Mouse (Mus musculus) liver, embryonic 14.5 days (tissue): Measurements from ENCODE around the gene Kif1c. TPM values are rescaled to one million over a fixed set of nuclear protein-coding genes. Genes with fewer than 3 reads are reported as not detected.
A peak's percentile ranks its signal among the peaks of the same experiment; 100 is the strongest.

Experiments
- ATAC-seq: fragments of 200-750 bp; cut with Nextera tagmentation; 2 replicates; pipeline ENCODE4 v1.8.0; 2017; ENCODE audit warnings: moderate number of reproducible peaks, mild to moderate bottlenecking, moderate library complexity; ENCODE audit not compliant: insufficient read depth
- DNase-seq, 3 experiments: peaks; one replicate each; pipeline ENCODE4 v3.0.0-alpha.2; 2012 to 2013; ENCODE audit warnings: low read depth in 3 of 3, low spot score in 3 of 3
- H3K27ac ChIP-seq: fragments of 300-500 bp; sonication (generic); 2 replicates; pipeline ENCODE4 v1.5.1; 2014; ENCODE audit warnings: moderate library complexity, mild to moderate bottlenecking, control low read depth, inconsistent platforms
- H3K27me3 ChIP-seq: fragments of 300-500 bp; sonication (generic); 2 replicates; pipeline ENCODE4 v1.6.1; 2014; ENCODE audit warnings: mild to moderate bottlenecking, low read length, moderate library complexity; ENCODE audit not compliant: control insufficient read depth, insufficient read depth
- H3K36me3 ChIP-seq: fragments of 300-500 bp; sonication (generic); replicated peaks from 2 replicates; pipeline ENCODE4 v1.6.1; 2014; ENCODE audit warnings: low read depth; ENCODE audit not compliant: control insufficient read depth, insufficient read depth
- H3K4me1 ChIP-seq, 2 experiments: fragments of 200-500 bp in 1 of 2; fragments of 300-500 bp in 1 of 2; sonication (generic) in 1 of 2; replicated peaks; 2 replicates each; pipeline ENCODE4 v1.6.1; 2012 to 2014; ENCODE audit warnings: antibody characterized with exemption in 1 of 2, inconsistent platforms in 1 of 2, low read length in 1 of 2; ENCODE audit not compliant: control insufficient read depth in 2 of 2, insufficient read depth in 2 of 2
- H3K4me2 ChIP-seq: fragments of 300-500 bp; sonication (generic); 2 replicates; pipeline ENCODE4 v1.6.1; 2014; ENCODE audit warnings: low read depth, mild to moderate bottlenecking, control low read depth, moderate library complexity
- H3K4me3 ChIP-seq, 2 experiments: fragments of 200-500 bp in 1 of 2; fragments of 300-500 bp in 1 of 2; sonication (generic) in 1 of 2; 2 replicates each; pipeline ENCODE4 v1.5.1; 2012 to 2014; ENCODE audit warnings: low read depth in 2 of 2, low read length in 2 of 2, mild to moderate bottlenecking in 2 of 2, control low read depth in 1 of 2, inconsistent platforms in 1 of 2, moderate library complexity in 1 of 2; ENCODE audit not compliant: insufficient read depth in 1 of 2
- H3K9ac ChIP-seq: fragments of 300-500 bp; sonication (generic); replicated peaks from 2 replicates; pipeline ENCODE4 v1.6.1; 2014; ENCODE audit warnings: mild to moderate bottlenecking, control low read depth, moderate library complexity
- H3K9me3 ChIP-seq: fragments of 300-500 bp; sonication (generic); 2 replicates; pipeline ENCODE4 v1.6.1; 2016; ENCODE audit warnings: low read length, mixed read lengths; ENCODE audit not compliant: control insufficient read depth
- CTCF ChIP-seq: IDR thresholded peaks from 2 replicates; pipeline ENCODE4 v1.5.1; 2016; ENCODE audit warnings: antibody characterized with exemption, low read depth, control low read depth
- EP300 ChIP-seq: IDR thresholded peaks from 2 replicates; pipeline ENCODE4 v1.6.1; 2016; ENCODE audit warnings: antibody characterized with exemption, low read depth
- WGBS: fragments of 180-500 bp; shearing (Covaris S2); extraction: QIAGEN DNeasy Blood & Tissue Kit; methylation state at CpG from one replicate; pipeline ENCODE4 v1.1.7; 2014; ENCODE audit not compliant: insufficient replicate concordance; 5-methylcytosine and 5-hydroxymethylcytosine counted together
- polyA plus RNA-seq, 2 experiments: library from polyadenylated mRNA; depleted of rRNA in 1 of 2; stranded (reverse) in 1 of 2; unstranded in 1 of 2; fragments of >200 nt; fragmentation: Nextera tagmentation in 1 of 2; extraction: Ambion mirVana in 1 of 2; gene quantifications; 2 replicates each; pipeline versions ENCODE4 v1.2.1 to v1.2.3; 2012 to 2014

Gene Kif1c
- polyA plus RNA-seq, 2 experiments: 2.2 to 5.9 TPM

- Histone ChIP-seq H3K27me3 (no peaks in the 10 kb centered on the region), H3K4me1 (no peaks in the 10 kb centered on the region), H3K9me3 (no peaks in the 10 kb centered on the region), H3K9ac (no peak overlapping the region), H3K27ac (no peak overlapping the region), H3K4me3 (no peak overlapping the region), H3K36me3 (no peaks in the 10 kb centered on the region), H3K4me2 (no peak overlapping the region)
- no peak for ATAC-seq
- WGBS: 74% methylated on average over 3 of the region's 3 CpGs
- TF ChIP-seq EP300 (no peak), CTCF (no peak)
- no peak for DNase-seq
Measured at GRCm38 (mm10) chr11:70721072-70721471, 20.7 kb downstream of the Kif1c start.

GRCm38 (mm10) chr11:70724706-70725105 lies 24.4 kb downstream of the Kif1c start:
- Histone ChIP-seq H3K4me2 (no peak overlapping the region), H3K36me3 (no peaks in the 10 kb centered on the region), H3K27ac (no peak overlapping the region), H3K27me3 (no peaks in the 10 kb centered on the region), H3K9ac (no peak overlapping the region), H3K9me3 (no peaks in the 10 kb centered on the region), H3K4me3 (no peak overlapping the region), H3K4me1 (no peaks in the 10 kb centered on the region)
- DNase-seq (no peak), ATAC-seq (no peak)
- no peak for TF ChIP-seq CTCF
- no peak for TF ChIP-seq EP300
- 75% methylated on average over 9 of the region's 9 CpGs for WGBS

GRCm38 (mm10) chr11:70726585-70726984 lies 26.2 kb downstream of the Kif1c start:
- DNase-seq: no peak
- WGBS: 58% methylated on average over 2 of the region's 2 CpGs
- ATAC-seq: no peak

GRCm38 (mm10) chr11:70727385-70727784 lies 27.0 kb downstream of the Kif1c start:
- no peak overlapping the region for H3K27ac ChIP-seq
- ATAC-seq: no peak
- H3K4me1 ChIP-seq: no peaks in the 10 kb centered on the region
- H3K36me3 ChIP-seq: no peaks in the 10 kb centered on the region
- TF ChIP-seq EP300: no peak
- no peak for TF ChIP-seq CTCF
- H3K9ac ChIP-seq: no peak overlapping the region
- no peaks in the 10 kb centered on the region for H3K9me3 ChIP-seq
- no peak for DNase-seq
- H3K4me3 ChIP-seq: no peak overlapping the region
- WGBS: 31% methylated on average over 5 of the region's 5 CpGs
- H3K4me2 ChIP-seq: no peak overlapping the region
- no peaks in the 10 kb centered on the region for H3K27me3 ChIP-seq

More at GRCm38 (mm10) chr11:70726585-70726984, 26.2 kb downstream of the Kif1c start:
- Histone ChIP-seq H3K27ac (no peak overlapping the region), H3K36me3 (no peaks in the 10 kb centered on the region), H3K4me1 (no peaks in the 10 kb centered on the region), H3K4me3 (no peak overlapping the region), H3K27me3 (no peaks in the 10 kb centered on the region), H3K9ac (no peak overlapping the region), H3K9me3 (no peaks in the 10 kb centered on the region), H3K4me2 (no peak overlapping the region)
- no peak for TF ChIP-seq EP300
- TF ChIP-seq CTCF: no peak

DNA sequence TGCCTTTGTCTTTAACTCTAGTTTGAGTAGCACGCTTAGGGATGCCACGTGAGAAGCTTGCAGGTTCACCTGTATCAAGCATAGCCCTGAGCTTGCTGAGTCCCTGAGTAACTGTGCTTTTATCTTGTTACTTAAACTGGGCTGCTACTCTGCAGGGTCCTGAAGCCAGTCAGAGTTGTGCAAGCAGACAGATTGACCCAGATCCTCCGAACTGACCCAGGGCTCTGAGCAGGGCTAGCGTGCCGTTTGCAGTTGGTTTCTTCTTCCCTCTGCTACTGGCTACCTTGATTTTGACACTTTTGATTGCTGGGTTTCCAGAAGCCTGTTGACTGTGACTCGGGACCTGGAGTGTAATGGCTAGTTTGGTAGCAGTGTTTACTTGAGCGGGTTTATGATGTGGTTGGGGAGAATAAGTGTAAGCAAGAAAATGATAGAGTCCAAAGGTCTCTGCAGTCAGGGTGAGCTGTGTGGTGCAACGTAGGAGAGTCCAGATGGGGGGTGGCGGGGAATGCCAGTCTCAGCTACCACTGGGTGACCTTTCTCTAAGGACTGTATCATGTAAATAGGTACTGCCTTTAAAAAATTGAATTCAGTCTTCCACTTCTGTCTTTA lies 30.2 kb downstream of the Kif1c start:
- 63% methylated on average over 9 of the region's 9 CpGs for WGBS
- DNase-seq (no peak), ATAC-seq (0 out of 2 replicates have a peak, but pooled peaks have one; percentile 39)
- Histone ChIP-seq H3K4me3 (no peak overlapping the region), H3K9ac (no peak overlapping the region), H3K27ac (no peak overlapping the region), H3K27me3 (no peaks in the 10 kb centered on the region), H3K9me3 (no peaks in the 10 kb centered on the region), H3K4me2 (no peak overlapping the region), H3K36me3 (no peaks in the 10 kb centered on the region), H3K4me1 (peaks cover 0 to 2% of the 10 kb centered on the region in 2 experiments; a peak in 1 of 4 replicates)
- TF ChIP-seq CTCF: no peak
- no peak for TF ChIP-seq EP300
